In genomic region chr4:148038079-148038599, GRCm38 (mm10) we compare ENCODE assay signal across 9 mouse cellular contexts. TPM values are rescaled to one million over a fixed set of nuclear protein-coding genes. Genes with fewer than 3 reads are reported as not detected.
A peak's percentile ranks its signal among the peaks of the same experiment; 100 is the strongest.
DNase-seq lines count a peak whose midpoint lies in the region; ATAC-seq and TF ChIP-seq lines count a peak whose summit lies in the region.
"Had no signal": no experiment of that assay in that cellular context is flagged by ENCODE, and none has a peak within 500 bp of the region (broad histone marks: within the 10 kb centered on the region; RNA-seq: fewer than 3 reads in every experiment).

No protein-coding gene starts in this region.

- H3K4me1 ChIP-seq in heart, embryonic 12.5 days (replicated peaks): peaks cover 45% of the 10 kb centered on the region
- H3K4me1 ChIP-seq in E14TG2a.4 (replicated peaks; ENCODE audit: low read depth, low read length): peaks cover 69% of the 10 kb centered on the region
- H3K4me1 ChIP-seq in forebrain, embryonic 15.5 days: peaks cover 53% of the 10 kb centered on the region
- H3K4me1 ChIP-seq in liver, embryonic 16.5 days (ENCODE audit: control insufficient read depth, low read depth, low read length): peaks cover 48% of the 10 kb centered on the region

- peak overlapping the region; percentile 72 for H3K9ac ChIP-seq in heart, embryonic 12.5 days
- H3K9ac ChIP-seq in forebrain, embryonic 15.5 days (replicated peaks): peak overlapping the region; percentile 69
- H3K9ac ChIP-seq in liver, embryonic 16.5 days (ENCODE audit: low read depth, low read length): peak overlapping the region; percentile 76

- 6% methylated on average over 26 of the region's 26 CpGs for WGBS in heart, embryonic 12.5 days
- 6% methylated on average over 26 of the region's 26 CpGs for WGBS in forebrain, embryonic 15.5 days
- 5% methylated on average over 26 of the region's 26 CpGs for WGBS in liver, embryonic 16.5 days (ENCODE audit: insufficient replicate concordance)

- peaks cover 26% of the 10 kb centered on the region for H3K36me3 ChIP-seq in heart, embryonic 12.5 days
- H3K36me3 ChIP-seq in E14TG2a.4 (ENCODE audit: insufficient read depth, low read length): peaks cover 27% of the 10 kb centered on the region
- peaks cover 21% of the 10 kb centered on the region; the same call in 1 of the 2 replicates for H3K36me3 ChIP-seq in forebrain, embryonic 15.5 days
- peaks cover 4% of the 10 kb centered on the region; the same call in 1 of the 2 replicates for H3K36me3 ChIP-seq in liver, embryonic 16.5 days (ENCODE audit: control insufficient read depth, insufficient read depth)

- H3K27ac ChIP-seq in heart, embryonic 12.5 days (ENCODE audit: poor library complexity, severe bottlenecking): peak overlapping the region; percentile 71
- peak overlapping the region; percentile 85 for H3K27ac ChIP-seq in forebrain, embryonic 15.5 days (replicated peaks)
- peak overlapping the region; percentile 90 for H3K27ac ChIP-seq in liver, embryonic 16.5 days (ENCODE audit: low read length)

- no peaks in the 10 kb centered on the region for H3K9me3 ChIP-seq in heart, embryonic 12.5 days (replicated peaks)
- no peaks in the 10 kb centered on the region for H3K9me3 ChIP-seq in E14TG2a.4 (ENCODE audit: low read length)
- no peaks in the 10 kb centered on the region for H3K9me3 ChIP-seq in forebrain, embryonic 15.5 days
- no peaks in the 10 kb centered on the region for H3K9me3 ChIP-seq in liver, embryonic 16.5 days (replicated peaks; ENCODE audit: control insufficient read depth, low read length)

- H3K27me3 ChIP-seq in heart, embryonic 12.5 days (replicated peaks): no peaks in the 10 kb centered on the region
- no peaks in the 10 kb centered on the region for H3K27me3 ChIP-seq in E14TG2a.4 (ENCODE audit: insufficient read depth, low read length)
- H3K27me3 ChIP-seq in forebrain, embryonic 15.5 days: no peaks in the 10 kb centered on the region
- no peaks in the 10 kb centered on the region for H3K27me3 ChIP-seq in liver, embryonic 16.5 days (ENCODE audit: control insufficient read depth, insufficient read depth, low read depth, low read length)

- no peak for ATAC-seq in heart, embryonic 12.5 days (ENCODE audit: insufficient number of reproducible peaks, low FRiP score)
- no peak for ATAC-seq in forebrain, embryonic 15.5 days (replicated peaks)
- no peak for ATAC-seq in liver, embryonic 16.5 days (ENCODE audit: low read depth)

- no peak for TF ChIP-seq CTCF in E14TG2a.4 (conservative IDR thresholded peaks at IDR 0.05; ENCODE audit: low read length)

- H3K4me3 ChIP-seq in heart, embryonic 12.5 days: peak overlapping the region; percentile 79
- H3K4me3 ChIP-seq in E14TG2a.4 (replicated peaks; ENCODE audit: low read length): peak overlapping the region; percentile 93
- H3K4me3 ChIP-seq in forebrain, embryonic 15.5 days: peak overlapping the region; percentile 57
- peak overlapping the region; percentile 89 for H3K4me3 ChIP-seq in liver, embryonic 16.5 days (ENCODE audit: low read depth, low read length)

- H3K4me2 ChIP-seq in heart, embryonic 12.5 days: peak overlapping the region; percentile 73
- peak overlapping the region; percentile 62 for H3K4me2 ChIP-seq in forebrain, embryonic 15.5 days (replicated peaks)
- peak overlapping the region; percentile 96 for H3K4me2 ChIP-seq in liver, embryonic 16.5 days (ENCODE audit: low read depth, low read length)

- no peak for DNase-seq in heart, postnatal 4 days
- no peak for DNase-seq in embryo, embryonic 10 days (ENCODE audit: low spot score)
- DNase-seq in cerebellum, adult 8-10 months: no peak
- DNase-seq in layer of hippocampus, postnatal 36 days: no peak

RNA-seq across cellular contexts. Expression of gene Clcn6, which starts 0.5 kb away (rescaled TPM):
- polyA plus RNA-seq in heart, embryonic 12.5 days (2016; fragmentation: Nextera tagmentation; extraction: Ambion mirVana): 7.8 and 9.3 TPM in 2 replicates
- 10 to 100 TPM; 15.8 to 16.3 TPM for total RNA-seq in heart, postnatal 4 days (2021)
- 30.8 and 33.4 TPM in 2 replicates for polyA plus RNA-seq in forebrain, embryonic 15.5 days (2015; fragmentation: Nextera tagmentation; extraction: Ambion mirVana)
- 1.4 and 1.8 TPM in 2 replicates for polyA plus RNA-seq in liver, embryonic 16.5 days (2015; fragmentation: Nextera tagmentation; extraction: Ambion mirVana)
- 10 to 100 TPM; 71.1 to 75.3 TPM for total RNA-seq in layer of hippocampus, postnatal 36 days (2021)

RNA-seq across cellular contexts. Expression of gene Mthfr, which starts 0.7 kb away (rescaled TPM):
- 15.5 and 17.0 TPM in 2 replicates for polyA plus RNA-seq in heart, embryonic 12.5 days (2016; fragmentation: Nextera tagmentation; extraction: Ambion mirVana)
- total RNA-seq in heart, postnatal 4 days (2021): 10 to 100 TPM; 14.1 to 14.3 TPM
- 16.6 and 17.1 TPM in 2 replicates for polyA plus RNA-seq in forebrain, embryonic 15.5 days (2015; fragmentation: Nextera tagmentation; extraction: Ambion mirVana)
- polyA plus RNA-seq in liver, embryonic 16.5 days (2015; fragmentation: Nextera tagmentation; extraction: Ambion mirVana): 10.9 and 11.9 TPM in 2 replicates
- total RNA-seq in layer of hippocampus, postnatal 36 days (2021): 10 to 100 TPM; 29.1 to 33.2 TPM

RNA-seq across cellular contexts. Expression of gene Nppa, which starts 37.6 kb away (rescaled TPM):
- polyA plus RNA-seq in heart, embryonic 12.5 days (2016; fragmentation: Nextera tagmentation; extraction: Ambion mirVana): 5,688 and 5,948 TPM in 2 replicates
- 1,000 to 10,000 TPM; 1,585 to 1,953 TPM for total RNA-seq in heart, postnatal 4 days (2021)
- 0.76 and 1.6 TPM in 2 replicates for polyA plus RNA-seq in forebrain, embryonic 15.5 days (2015; fragmentation: Nextera tagmentation; extraction: Ambion mirVana)
- polyA plus RNA-seq in liver, embryonic 16.5 days (2015; fragmentation: Nextera tagmentation; extraction: Ambion mirVana): not detected in 2 replicates
- not detected for total RNA-seq in layer of hippocampus, postnatal 36 days (2021)
- total RNA-seq: neutrophil, adult 5-6 weeks had no signal

RNA-seq across cellular contexts. Expression of gene Agtrap, which starts 49.7 kb away (rescaled TPM):
- polyA plus RNA-seq in heart, embryonic 12.5 days (2016; fragmentation: Nextera tagmentation; extraction: Ambion mirVana): 18.9 and 19.8 TPM in 2 replicates
- 10 to 100 TPM; 24.8 to 27.4 TPM for total RNA-seq in heart, postnatal 4 days (2021)
- polyA plus RNA-seq in forebrain, embryonic 15.5 days (2015; fragmentation: Nextera tagmentation; extraction: Ambion mirVana): 4.6 and 5.6 TPM in 2 replicates
- polyA plus RNA-seq in liver, embryonic 16.5 days (2015; fragmentation: Nextera tagmentation; extraction: Ambion mirVana): 9.2 and 9.4 TPM in 2 replicates
- 1 to 10 TPM; 7.3 TPM for total RNA-seq in layer of hippocampus, postnatal 36 days (2021)

RNA-seq across cellular contexts. Expression of gene Nppb, which starts 52.6 kb away (rescaled TPM):
- 276 and 282 TPM in 2 replicates for polyA plus RNA-seq in heart, embryonic 12.5 days (2016; fragmentation: Nextera tagmentation; extraction: Ambion mirVana)
- total RNA-seq in heart, postnatal 4 days (2021): 100 to 1,000 TPM; 736 to 787 TPM
- polyA plus RNA-seq in forebrain, embryonic 15.5 days (2015; fragmentation: Nextera tagmentation; extraction: Ambion mirVana): not detected in 2 replicates
- polyA plus RNA-seq in liver, embryonic 16.5 days (2015; fragmentation: Nextera tagmentation; extraction: Ambion mirVana): not detected in 2 replicates
- total RNA-seq in layer of hippocampus, postnatal 36 days (2021): not detected
- total RNA-seq: neutrophil, adult 5-6 weeks had no signal

Comparison
In these comparisons a context has a peak if more than half of its experiments do, and no peak if none do; other contexts are left out.
1. RNA of gene Nppa, which starts 37.6 kb away (polyA plus RNA-seq): 5,688 to 5,948 TPM in heart, embryonic 12.5 days; 0.76 to 1.6 TPM in forebrain, embryonic 15.5 days and not detected in liver, embryonic 16.5 days; every median in the first group is over 1,000 times any median in the second.
2. Peak in every context shown above with its lines, with median percentiles within 50 percentile points of each other: H3K27ac ChIP-seq, H3K4me2 ChIP-seq, H3K4me3 ChIP-seq and H3K9ac ChIP-seq.